Mouse (Mus musculus) neural tube, embryonic 13.5 days (tissue): ENCODE results near the gene Phf21a. TPM values are rescaled to one million over a fixed set of nuclear protein-coding genes. Genes with fewer than 3 reads are reported as not detected.
"Not testable (repeated sequence)": the region's sequence is repeated elsewhere in the genome, so short reads cannot be mapped to it uniquely, and the experiment has no call there.

Experiments
- ATAC-seq: fragments of 200-750 bp; cut with Nextera tagmentation; 2 replicates; pipeline ENCODE4 v1.8.0; 2017; ENCODE audit warnings: low read depth, mild to moderate bottlenecking, moderate TSS enrichment, moderate library complexity
- H3K27ac ChIP-seq: fragments of 300-500 bp; sonication (generic); replicated peaks from 2 replicates; pipeline ENCODE4 v1.5.1; 2015; ENCODE audit warnings: moderate library complexity, mild to moderate bottlenecking, inconsistent platforms
- H3K27me3 ChIP-seq: fragments of 300-500 bp; sonication (generic); 2 replicates; pipeline ENCODE4 v1.6.1; 2015; ENCODE audit warnings: mild to moderate bottlenecking, inconsistent platforms
- H3K36me3 ChIP-seq: fragments of 300-500 bp; sonication (generic); 2 replicates; pipeline ENCODE4 v1.6.1; 2015; ENCODE audit warnings: mild to moderate bottlenecking, inconsistent platforms
- H3K4me1 ChIP-seq: fragments of 300-500 bp; sonication (generic); replicated peaks from 2 replicates; pipeline ENCODE4 v1.6.1; 2015; ENCODE audit warnings: inconsistent platforms
- H3K4me2 ChIP-seq: fragments of 300-500 bp; sonication (generic); 2 replicates; pipeline ENCODE4 v1.6.1; 2015; ENCODE audit warnings: inconsistent platforms, mild to moderate bottlenecking, moderate library complexity
- H3K4me3 ChIP-seq: fragments of 300-500 bp; sonication (generic); 2 replicates; pipeline ENCODE4 v1.5.1; 2015; ENCODE audit warnings: mild to moderate bottlenecking, inconsistent platforms
- H3K9ac ChIP-seq: fragments of 300-500 bp; sonication (generic); 2 replicates; pipeline ENCODE4 v1.6.1; 2015; ENCODE audit warnings: moderate library complexity, mild to moderate bottlenecking, inconsistent platforms
- H3K9me3 ChIP-seq: fragments of 300-500 bp; sonication (generic); 2 replicates; pipeline ENCODE4 v1.6.1; 2016; ENCODE audit warnings: inconsistent platforms
- WGBS: fragments of 180-500 bp; shearing (Covaris S2); methylation state at CpG from one replicate; pipeline ENCODE4 v1.1.7; 2015; 5-methylcytosine and 5-hydroxymethylcytosine counted together
- polyA plus RNA-seq: library from polyadenylated mRNA; unstranded; fragments of >200 nt; fragmentation: Nextera tagmentation; extraction: Ambion mirVana; gene quantifications from 2 replicates; pipeline ENCODE4 v1.2.1, GENCODE M21; 2015

Phf21a gene
- polyA plus RNA-seq, 1 experiment from 2014 or later: 38.5 TPM

DNA sequence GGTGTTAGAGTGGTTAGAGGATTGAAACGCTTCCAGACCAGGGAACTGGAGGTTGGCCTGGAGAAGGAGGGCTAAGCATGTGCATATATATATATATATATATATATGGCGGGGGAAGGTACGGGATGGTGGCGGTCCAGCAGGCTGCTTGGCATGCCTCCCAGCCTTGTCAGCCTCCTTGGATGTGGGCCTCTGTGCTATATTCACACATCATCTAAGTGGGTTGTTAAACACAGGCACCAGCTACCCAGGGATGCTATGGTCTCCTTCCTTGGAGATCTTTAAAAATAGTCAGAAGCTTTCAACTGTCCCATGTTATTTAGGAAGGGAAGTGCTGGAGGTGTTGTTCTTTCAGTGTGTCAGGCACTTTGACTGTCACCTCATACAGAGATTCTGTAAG is 3.1 kb upstream of the Phf21a start:
- H3K4me2 ChIP-seq: no peak overlapping the region
- H3K27ac ChIP-seq: no peak overlapping the region
- 97% methylated on average over 4 of the region's 4 CpGs for WGBS
- no peak overlapping the region for H3K4me3 ChIP-seq
- H3K4me1 ChIP-seq: no peaks in the 10 kb centered on the region
- H3K27me3 ChIP-seq: no peaks in the 10 kb centered on the region
- H3K9ac ChIP-seq: no peak overlapping the region
- no peaks in the 10 kb centered on the region for H3K36me3 ChIP-seq
- ATAC-seq: no peak
- no peaks in the 10 kb centered on the region for H3K9me3 ChIP-seq

DNA sequence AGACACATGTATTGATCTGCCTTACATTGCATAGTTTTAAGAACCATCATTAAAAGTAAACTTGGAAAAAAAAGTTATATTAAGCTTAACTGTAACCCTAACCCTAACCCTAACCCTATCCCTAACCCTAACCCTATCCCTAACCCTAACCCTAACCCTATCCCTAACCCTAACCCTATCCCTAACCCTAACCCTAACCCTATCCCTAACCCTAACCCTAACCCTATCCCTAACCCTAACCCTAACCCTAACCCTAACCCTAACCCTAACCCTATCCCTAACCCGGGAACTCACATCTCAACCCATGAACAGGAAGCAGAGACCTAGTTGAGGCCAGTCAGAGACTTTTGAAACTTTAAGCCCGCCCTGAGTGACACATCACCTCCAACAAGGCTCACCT is 586 bp downstream of the Phf21a start:
- not testable (repeated sequence) for H3K4me1 ChIP-seq, H3K9me3 ChIP-seq, H3K9ac ChIP-seq, H3K4me3 ChIP-seq, H3K4me2 ChIP-seq, H3K27me3 ChIP-seq, H3K36me3 ChIP-seq, ATAC-seq, H3K27ac ChIP-seq
- WGBS: 92% methylated on average over 2 of the region's 2 CpGs

DNA sequence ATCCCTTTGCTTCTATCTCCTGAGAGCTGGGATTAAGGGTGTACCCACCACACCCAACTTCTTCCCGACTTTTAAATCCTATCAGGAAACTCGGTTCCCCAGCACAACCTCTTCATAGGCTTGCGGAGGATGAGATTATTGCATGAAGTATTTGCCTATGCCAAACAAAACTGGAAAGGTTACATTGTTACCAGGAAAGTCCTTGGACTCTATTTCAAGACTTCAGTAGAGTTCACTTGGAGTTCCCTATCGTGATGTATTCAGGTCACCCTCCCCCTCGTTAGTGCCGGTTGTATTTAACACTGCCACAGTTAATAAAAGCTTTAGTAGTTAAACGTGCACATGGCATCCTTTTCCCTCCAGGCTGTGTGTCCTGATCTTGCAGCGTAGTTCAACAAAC is 1.2 kb downstream of the Phf21a start:
- Histone ChIP-seq H3K36me3 (no peaks in the 10 kb centered on the region), H3K27me3 (no peaks in the 10 kb centered on the region), H3K9me3 (no peaks in the 10 kb centered on the region), H3K4me2 (no peak overlapping the region), H3K4me1 (no peaks in the 10 kb centered on the region), H3K9ac (no peak overlapping the region), H3K27ac (no peak overlapping the region), H3K4me3 (no peak overlapping the region)
- WGBS: 47% methylated on average over 8 of the region's 8 CpGs
- no peak for ATAC-seq

DNA sequence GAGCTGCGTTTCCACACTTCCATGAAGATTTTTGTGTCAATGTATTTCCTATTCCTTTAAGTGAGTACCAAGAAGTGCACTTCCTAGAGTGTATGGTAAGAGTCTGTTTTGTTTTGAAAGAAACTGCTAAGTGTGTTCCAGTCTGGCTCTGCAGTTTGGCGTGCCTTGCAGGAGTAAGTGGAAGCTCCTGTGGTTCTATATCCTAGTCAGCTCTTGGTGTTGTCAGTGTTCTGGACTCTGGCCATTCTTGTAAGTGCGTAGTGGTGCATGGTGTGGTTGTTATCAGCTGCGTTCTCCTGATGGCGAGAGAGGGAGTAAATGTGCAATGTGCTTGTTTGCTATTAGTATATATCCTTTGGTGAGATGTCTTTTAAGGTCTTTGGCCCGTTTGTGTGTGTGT is 7.9 kb downstream of the Phf21a start:
- Histone ChIP-seq H3K27ac (no peak overlapping the region), H3K36me3 (no peaks in the 10 kb centered on the region), H3K4me2 (no peak overlapping the region), H3K4me1 (no peaks in the 10 kb centered on the region), H3K4me3 (no peak overlapping the region), H3K9ac (no peak overlapping the region), H3K9me3 (no peaks in the 10 kb centered on the region; the same call in 1 of the 2 replicates), H3K27me3 (no peaks in the 10 kb centered on the region)
- no peak for ATAC-seq
- WGBS: 92% methylated on average over 6 of the region's 6 CpGs

DNA sequence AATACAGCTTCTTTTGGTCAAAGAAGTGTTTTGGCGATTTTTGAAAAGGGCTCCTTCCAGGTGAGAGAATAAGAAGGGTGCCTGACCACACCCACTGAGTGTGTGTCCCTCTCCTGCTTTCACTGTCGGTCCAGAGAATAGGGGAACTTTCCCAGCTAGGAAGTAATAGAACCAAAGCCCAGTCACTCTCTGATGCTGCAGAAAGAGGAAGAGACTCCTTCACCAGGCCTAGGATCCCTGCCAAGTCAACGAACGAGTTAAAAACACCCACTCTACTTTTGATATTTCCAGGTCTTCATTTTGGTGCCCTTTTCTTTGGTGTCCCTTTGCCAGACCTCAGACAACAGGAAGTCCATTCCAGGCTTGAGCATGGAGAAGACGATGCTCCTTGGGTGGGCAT is 31.6 kb downstream of the Phf21a start:
- Histone ChIP-seq H3K4me2 (no peak overlapping the region), H3K36me3 (no peaks in the 10 kb centered on the region), H3K27ac (no peak overlapping the region), H3K4me3 (no peak overlapping the region), H3K9ac (no peak overlapping the region), H3K9me3 (no peaks in the 10 kb centered on the region), H3K27me3 (no peaks in the 10 kb centered on the region), H3K4me1 (no peaks in the 10 kb centered on the region)
- 76% methylated on average over 5 of the region's 5 CpGs for WGBS
- ATAC-seq: no peak

DNA sequence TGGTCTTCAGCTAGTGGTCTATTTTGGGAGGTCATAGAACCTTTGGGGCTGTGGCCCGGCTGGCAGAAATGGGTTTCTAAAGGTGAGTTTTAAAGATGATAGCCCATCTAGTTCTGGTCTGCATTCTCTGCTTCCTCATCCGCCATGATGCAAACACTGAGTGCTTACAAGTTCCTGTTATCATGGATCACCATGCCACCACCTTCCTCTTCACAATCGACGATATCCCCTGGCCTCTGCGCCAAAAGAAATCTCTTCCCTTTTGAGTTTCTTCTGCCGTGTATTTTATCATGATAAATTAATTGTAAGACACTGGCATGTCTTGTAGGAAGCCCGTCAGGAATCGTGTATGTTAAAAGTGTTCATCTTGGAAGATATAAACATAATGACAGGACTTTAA is 32.4 kb downstream of the Phf21a start:
- Histone ChIP-seq H3K4me2 (no peak overlapping the region), H3K9ac (no peak overlapping the region), H3K36me3 (no peaks in the 10 kb centered on the region), H3K4me1 (no peaks in the 10 kb centered on the region), H3K27ac (no peak overlapping the region), H3K27me3 (no peaks in the 10 kb centered on the region), H3K9me3 (no peaks in the 10 kb centered on the region), H3K4me3 (no peak overlapping the region)
- ATAC-seq: no peak
- 94% methylated on average over 8 of the region's 8 CpGs for WGBS

DNA sequence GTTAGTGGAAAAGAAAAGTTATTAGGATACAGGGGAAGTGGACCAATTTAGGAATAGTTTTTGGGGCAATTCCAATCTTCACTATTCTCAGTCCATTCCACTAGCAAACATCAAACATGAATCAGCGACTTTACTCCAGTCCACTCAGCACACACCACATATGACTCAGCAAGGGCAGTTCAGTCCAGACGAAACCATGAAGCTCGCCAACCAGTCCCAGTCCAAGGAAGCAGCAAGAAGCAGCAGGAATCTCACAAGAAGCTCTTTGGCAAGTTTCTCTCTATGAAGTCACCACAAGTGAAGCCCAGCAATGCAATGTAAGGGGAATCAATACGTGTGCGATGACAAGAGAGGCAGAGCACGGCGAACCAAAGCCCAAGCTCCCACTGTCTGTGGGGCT is 37.2 kb downstream of the Phf21a start:
- no peaks in the 10 kb centered on the region for H3K4me1 ChIP-seq

DNA sequence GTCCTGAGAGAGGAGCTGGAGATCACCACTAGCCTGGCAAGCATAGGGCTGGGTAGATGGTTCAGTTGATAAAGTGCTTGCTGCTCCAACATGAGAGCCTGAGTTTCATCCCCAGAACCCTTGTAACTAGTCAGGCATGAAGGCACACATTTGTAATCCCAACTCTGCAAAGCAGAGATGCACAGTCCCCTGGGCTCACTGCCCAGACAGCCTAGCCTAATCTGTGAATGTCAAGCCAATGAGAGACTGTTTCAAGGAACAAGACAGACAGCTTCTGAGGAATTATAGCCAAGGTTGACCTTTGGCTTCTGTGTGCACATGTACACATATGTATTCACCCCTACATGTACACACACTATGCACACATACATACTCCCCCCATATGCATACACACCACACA is 45.8 kb downstream of the Phf21a start:
- H3K9me3 ChIP-seq: no peaks in the 10 kb centered on the region
- H3K4me2 ChIP-seq: no peak overlapping the region
- no peak overlapping the region for H3K27ac ChIP-seq
- H3K36me3 ChIP-seq: no peaks in the 10 kb centered on the region
- H3K9ac ChIP-seq: no peak overlapping the region
- peaks cover 10% of the 10 kb centered on the region for H3K4me1 ChIP-seq
- no peaks in the 10 kb centered on the region for H3K27me3 ChIP-seq
- no peak for ATAC-seq
- no peak overlapping the region for H3K4me3 ChIP-seq

More for the DNA sequence above, 37.2 kb downstream of the Phf21a start:
- Histone ChIP-seq H3K4me2 (no peak overlapping the region), H3K27me3 (no peaks in the 10 kb centered on the region), H3K36me3 (no peaks in the 10 kb centered on the region), H3K27ac (no peak overlapping the region), H3K9ac (no peak overlapping the region), H3K9me3 (no peaks in the 10 kb centered on the region), H3K4me3 (no peak overlapping the region)
- no peak for ATAC-seq
- 97% methylated on average over 7 of the region's 7 CpGs for WGBS

DNA sequence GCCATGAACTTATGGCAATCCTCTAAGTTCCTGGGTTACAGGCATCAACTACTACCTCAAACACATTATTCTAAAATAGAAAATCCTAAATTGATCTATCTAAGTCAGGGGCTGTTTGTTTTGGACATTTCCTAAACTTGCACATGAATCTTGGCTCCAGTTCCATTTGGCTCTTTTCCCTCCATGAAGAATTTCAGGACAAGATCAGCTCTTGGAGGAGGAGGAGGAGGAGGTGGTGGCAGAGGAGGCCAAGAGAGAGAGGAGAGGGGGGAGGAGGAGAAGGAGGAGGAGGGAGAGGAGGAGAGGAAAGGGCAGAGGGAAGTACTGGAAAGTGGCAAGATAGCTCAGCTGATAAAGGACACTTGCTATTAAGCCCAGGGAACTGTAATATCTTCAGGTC is 46.4 kb downstream of the Phf21a start:
- no peak overlapping the region for H3K4me3 ChIP-seq
- H3K9ac ChIP-seq: no peak overlapping the region
- ATAC-seq: no peak
- no peak overlapping the region for H3K4me2 ChIP-seq
- peaks cover 10% of the 10 kb centered on the region for H3K4me1 ChIP-seq
- no peak overlapping the region for H3K27ac ChIP-seq
- no peaks in the 10 kb centered on the region for H3K27me3 ChIP-seq
- H3K36me3 ChIP-seq: no peaks in the 10 kb centered on the region
- no peaks in the 10 kb centered on the region for H3K9me3 ChIP-seq

DNA sequence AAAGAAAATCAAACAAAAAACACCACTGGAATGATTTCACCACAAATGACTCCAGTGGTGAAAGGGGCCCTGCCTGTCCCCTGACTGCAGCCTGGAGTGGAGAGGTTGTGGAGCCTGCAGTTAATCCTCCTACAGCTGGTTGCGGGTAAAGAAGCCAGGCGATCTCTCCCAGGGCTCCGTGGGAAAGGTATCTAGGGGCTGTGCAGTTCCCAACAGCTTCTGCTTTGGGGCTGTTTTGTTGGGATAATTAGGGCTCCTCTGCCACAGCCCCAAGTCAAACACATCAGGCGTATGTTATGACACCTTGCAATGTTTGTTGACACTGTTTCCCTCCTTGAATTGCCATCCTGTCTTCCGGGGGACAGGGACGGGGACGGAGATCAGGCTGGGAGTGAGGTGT is 47.5 kb downstream of the Phf21a start:
- Histone ChIP-seq H3K4me3 (no peak overlapping the region), H3K9ac (no peak overlapping the region), H3K27me3 (no peaks in the 10 kb centered on the region), H3K27ac (no peak overlapping the region), H3K4me2 (peak overlapping the region; percentile 42), H3K36me3 (no peaks in the 10 kb centered on the region), H3K9me3 (no peaks in the 10 kb centered on the region), H3K4me1 (peaks cover 10% of the 10 kb centered on the region)
- no peak for ATAC-seq
- 19% methylated on average over 7 of the region's 7 CpGs for WGBS

DNA sequence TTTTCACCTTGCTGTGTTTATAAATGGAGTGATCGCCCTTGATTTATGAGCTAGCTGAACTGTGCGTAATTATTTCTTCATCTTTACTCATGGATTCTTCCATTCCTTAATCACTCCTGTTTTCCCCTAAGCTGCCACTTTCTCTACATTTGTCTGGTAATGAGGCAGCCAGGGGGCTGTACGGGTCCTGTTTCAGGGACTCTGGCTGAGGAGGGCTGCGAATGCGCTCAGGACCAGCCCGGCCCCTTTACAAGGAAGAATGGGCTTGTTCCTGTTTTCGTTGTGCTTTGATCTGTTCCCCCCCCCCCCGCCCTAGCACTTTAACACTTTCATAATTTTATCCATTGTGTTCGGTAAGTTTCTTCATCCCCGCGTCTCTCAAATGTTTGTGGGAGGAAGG is 48.2 kb downstream of the Phf21a start:
- Histone ChIP-seq H3K9me3 (no peaks in the 10 kb centered on the region), H3K4me2 (peak overlapping the region; percentile 42), H3K36me3 (no peaks in the 10 kb centered on the region), H3K27me3 (no peaks in the 10 kb centered on the region), H3K4me1 (peaks cover 10% of the 10 kb centered on the region), H3K27ac (no peak overlapping the region), H3K4me3 (no peak overlapping the region), H3K9ac (no peak overlapping the region)
- WGBS: 16% methylated on average over 11 of the region's 11 CpGs
- no peak for ATAC-seq

DNA sequence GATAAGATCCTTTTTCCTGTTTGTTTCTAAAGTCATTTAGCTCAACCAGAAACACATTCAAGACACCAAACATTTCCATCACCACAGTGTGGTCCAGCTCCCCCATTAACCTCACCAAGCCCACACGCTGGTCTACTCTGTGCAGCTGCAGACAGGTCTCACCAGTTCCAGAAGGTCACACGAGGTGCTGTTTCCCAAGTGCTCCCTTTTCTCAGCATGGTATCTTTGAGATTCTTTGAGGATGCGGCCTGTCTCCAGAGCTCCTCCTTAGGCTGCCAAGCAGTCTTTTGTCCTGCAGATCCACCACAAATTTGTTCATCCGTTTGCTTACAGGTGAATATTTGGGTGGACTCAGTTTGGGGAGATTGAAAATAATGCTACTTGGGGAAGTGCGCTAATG is 51.0 kb downstream of the Phf21a start:
- no peak for ATAC-seq
- no peaks in the 10 kb centered on the region for H3K27me3 ChIP-seq
- no peak overlapping the region for H3K4me2 ChIP-seq
- WGBS: 39% methylated on average over 5 of the region's 5 CpGs
- H3K9me3 ChIP-seq: no peaks in the 10 kb centered on the region
- no peaks in the 10 kb centered on the region for H3K36me3 ChIP-seq
- no peak overlapping the region for H3K9ac ChIP-seq
- H3K4me1 ChIP-seq: peaks cover 10% of the 10 kb centered on the region
- no peak overlapping the region for H3K4me3 ChIP-seq
- H3K27ac ChIP-seq: no peak overlapping the region

DNA sequence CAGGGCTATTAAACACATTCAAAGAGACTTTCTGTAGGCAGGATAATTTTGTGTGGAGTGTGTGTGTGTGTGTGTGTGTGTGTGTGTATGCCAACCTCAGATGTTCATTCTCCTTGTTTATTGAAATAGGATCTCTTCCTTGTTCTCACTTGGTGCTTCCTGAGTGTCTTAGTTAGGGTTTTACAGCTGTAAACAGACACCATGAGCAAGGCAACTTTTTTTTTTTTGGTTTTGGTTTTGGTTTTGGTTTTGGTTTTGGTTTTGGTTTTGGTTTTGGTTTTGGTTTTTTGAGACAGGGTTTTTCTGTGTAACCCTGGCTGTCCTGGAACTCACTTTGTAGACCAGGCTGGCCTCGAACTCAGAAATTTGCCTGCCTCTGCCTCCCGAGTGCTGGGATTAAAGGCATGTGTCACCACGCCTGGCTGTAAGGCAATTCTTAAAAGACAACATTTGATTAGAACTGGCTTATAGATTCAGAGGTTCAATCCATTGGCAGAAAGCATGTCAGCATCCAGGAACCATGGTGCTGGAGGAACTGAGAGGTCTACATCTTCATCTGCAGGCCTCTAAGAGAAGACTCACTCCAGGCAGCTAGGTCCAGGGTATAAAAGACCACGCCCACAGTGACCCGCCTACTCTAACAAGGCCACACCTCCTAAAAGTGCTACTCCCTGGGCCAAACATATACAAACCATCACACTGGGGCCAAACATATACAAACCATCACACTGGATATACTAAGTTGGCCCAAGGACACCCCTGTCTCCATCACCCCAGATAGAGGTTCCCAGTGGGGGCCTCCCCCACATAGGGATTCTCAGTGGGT is 55.2 kb downstream of the Phf21a start:
- H3K9me3 ChIP-seq, H3K4me3 ChIP-seq, H3K4me1 ChIP-seq, ATAC-seq, H3K36me3 ChIP-seq, H3K27me3 ChIP-seq, H3K27ac ChIP-seq, H3K4me2 ChIP-seq, H3K9ac ChIP-seq: not testable (repeated sequence)
- WGBS: 89% methylated on average over 5 of the region's 5 CpGs
